Mouse (Mus musculus) erythroblast, embryonic 14.5 days (primary cell): ENCODE data around the gene Tcf12.

Experiments used
- GATA1 ChIP-seq: IDR thresholded peaks from 2 replicates; pipeline ENCODE4 v1.6.1; 2012; ENCODE audit warnings: low read length, inconsistent platforms, mixed read lengths
- TAL1 ChIP-seq: IDR thresholded peaks from 3 replicates; pipeline ENCODE4 v1.6.1; 2012; ENCODE audit warnings: low read length, inconsistent platforms, mixed read lengths

- TF ChIP-seq TAL1 (no peak), GATA1 (no peak)
Measured at GRCm38 (mm10) chr9:72094675-72095074, 17.0 kb downstream of the Tcf12 start.
